In the genomic region with DNA sequence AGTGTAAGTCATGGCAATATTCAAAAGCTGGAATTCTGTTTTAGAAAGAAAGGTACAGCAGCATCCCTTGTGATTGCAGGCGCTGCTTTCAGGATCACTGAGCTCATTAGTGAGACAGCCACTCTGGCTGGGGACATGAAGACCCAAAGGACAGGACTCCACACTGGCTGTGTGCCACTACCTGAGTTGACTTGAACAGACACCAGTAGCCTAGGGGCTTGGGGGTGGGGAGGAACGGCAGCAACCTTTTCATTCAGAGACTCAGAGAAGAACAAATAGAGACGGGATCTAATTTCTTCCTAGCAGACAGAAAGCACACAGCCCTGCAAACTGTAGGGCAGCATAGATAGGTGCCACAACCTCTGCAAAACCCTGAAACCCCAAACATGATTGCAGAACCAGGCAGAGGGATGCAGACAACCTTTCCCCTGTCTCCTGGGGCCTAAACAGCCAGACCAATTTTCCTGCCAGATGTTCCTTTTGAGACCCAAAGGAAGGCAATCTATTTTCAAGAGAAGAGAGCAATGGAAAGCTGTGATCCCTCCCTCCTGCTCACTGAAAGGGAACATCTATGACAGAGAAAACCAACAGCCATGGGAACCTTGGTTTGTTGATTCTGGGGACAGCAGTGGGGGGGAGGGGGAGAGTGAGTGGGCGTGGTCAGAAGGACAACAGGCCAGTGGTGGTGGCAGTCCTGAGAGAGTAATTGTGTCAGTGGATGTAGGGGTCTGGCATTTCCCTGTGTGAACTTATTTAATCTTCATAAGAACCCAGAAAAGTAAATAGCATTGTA, we compare ENCODE assay signal across 9 mouse cellular contexts. TPM values are rescaled to one million over a fixed set of nuclear protein-coding genes. Genes with fewer than 3 reads are reported as not detected.
DNase-seq lines count a peak whose midpoint lies in the region; ATAC-seq and TF ChIP-seq lines count a peak whose summit lies in the region.
"Had no signal": no experiment of that assay in that cellular context is flagged by ENCODE, and none has a peak within 500 bp of the region (broad histone marks: within the 10 kb centered on the region; RNA-seq: fewer than 3 reads in every experiment).

No protein-coding gene starts in this region.

- TF ChIP-seq CTCF in gastrocnemius, adult 2 months (IDR thresholded peaks at IDR 0.05) = no peak

- no peaks in the 10 kb centered on the region for H3K36me3 ChIP-seq in forebrain, embryonic 11.5 days (ENCODE audit: control insufficient read depth, insufficient read depth, low read length)
- H3K36me3 ChIP-seq in intestine, embryonic 15.5 days = no peaks in the 10 kb centered on the region

- H3K4me2 ChIP-seq in forebrain, embryonic 11.5 days (ENCODE audit: low read depth, low read length, severe bottlenecking) = no peak overlapping the region
- no peak overlapping the region for H3K4me2 ChIP-seq in intestine, embryonic 15.5 days (replicated peaks)

- peak overlapping the region; percentile 26 for H3K4me3 ChIP-seq in gastrocnemius, adult 2 months
- no peak overlapping the region for H3K4me3 ChIP-seq in forebrain, embryonic 11.5 days (ENCODE audit: low read depth, low read length)
- H3K4me3 ChIP-seq in intestine, embryonic 15.5 days (replicated peaks) = no peak overlapping the region
- H3K4me3 ChIP-seq: myocyte had no signal

- H3K9ac ChIP-seq in forebrain, embryonic 11.5 days (ENCODE audit: low read length) = no peak overlapping the region
- H3K9ac ChIP-seq in intestine, embryonic 15.5 days = no peak overlapping the region

- H3K27me3 ChIP-seq in forebrain, embryonic 11.5 days (ENCODE audit: control insufficient read depth, insufficient read depth, low read length) = no peaks in the 10 kb centered on the region
- H3K27me3 ChIP-seq in intestine, embryonic 15.5 days (replicated peaks) = no peaks in the 10 kb centered on the region

- ATAC-seq in forebrain, embryonic 11.5 days (replicated peaks; ENCODE audit: low FRiP score) = peak; percentile 42; the same call in 1 of the 2 replicates
- ATAC-seq in intestine, embryonic 15.5 days = peak; percentile 47; the same call in 1 of the 2 replicates

- intact Hi-C loops in gastrocnemius, adult 2 months (cut with DNase I) = no loop called here

- H3K4me1 ChIP-seq in forebrain, embryonic 11.5 days (replicated peaks; ENCODE audit: control insufficient read depth, insufficient read depth, low read length) = peaks cover 6% of the 10 kb centered on the region; the same call in 1 of the 2 replicates
- H3K4me1 ChIP-seq in intestine, embryonic 15.5 days (replicated peaks) = peaks cover 8% of the 10 kb centered on the region; the same call in 1 of the 2 replicates

- 28% methylated on average over 4 of the region's 4 CpGs for WGBS in forebrain, embryonic 11.5 days
- WGBS in intestine, embryonic 15.5 days = 34% methylated on average over 4 of the region's 4 CpGs

- H3K9me3 ChIP-seq in forebrain, embryonic 11.5 days (ENCODE audit: control insufficient read depth, low read length) = no peaks in the 10 kb centered on the region
- no peaks in the 10 kb centered on the region for H3K9me3 ChIP-seq in intestine, embryonic 15.5 days

- DNase-seq in gastrocnemius, adult 2 months = peak; percentile 74
- DNase-seq in gastrocnemius, postnatal 10 days = no peak
- peak; percentile 65 for DNase-seq in adrenal gland, postnatal 14 days
- peak; percentile 54 for DNase-seq in forebrain, embryonic 11.5 days (ENCODE audit: low spot score)
- DNase-seq in testis, postnatal 14 days (ENCODE audit: low spot score) = peak; percentile 42
- no peak for DNase-seq in layer of hippocampus, postnatal 10 days (ENCODE audit: low spot score in 2 of 2)
- no peak for DNase-seq in yolk sac, embryonic 10.5 days (ENCODE audit: low spot score)

- peak overlapping the region; percentile 92 for H3K27ac ChIP-seq in gastrocnemius, adult 2 months
- no peak overlapping the region for H3K27ac ChIP-seq in forebrain, embryonic 11.5 days (ENCODE audit: low read depth, low read length)
- H3K27ac ChIP-seq in intestine, embryonic 15.5 days = peak overlapping the region; percentile 32; the same call in 1 of the 2 replicates

RNA-seq across cellular contexts. Expression of a gene that starts 57.2 kb away (rescaled TPM):
- total RNA-seq in gastrocnemius, adult 2 months (2021) = 100 to 1,000 TPM; 675 to 775 TPM
- 100 to 1,000 TPM in 1 of 2 experiments, 10 to 100 TPM in 1; 85.4 to 102 TPM for total RNA-seq in gastrocnemius, postnatal 10 days (2021)
- 35.6 and 42.1 TPM in 2 replicates for total RNA-seq in adrenal gland, postnatal 14 days (2021)
- polyA plus RNA-seq in forebrain, embryonic 11.5 days (2014; fragmentation: Nextera tagmentation; extraction: Ambion mirVana) = 2.0 and 2.1 TPM in 2 replicates
- 11.3 and 11.4 TPM in 2 replicates for polyA plus RNA-seq in intestine, embryonic 15.5 days (2015; fragmentation: Nextera tagmentation; extraction: Ambion mirVana)
- total RNA-seq in layer of hippocampus, postnatal 10 days (2021) = 10 to 100 TPM; 37.8 to 43.0 TPM
- polyA plus RNA-seq: myocyte had no signal

Comparison
In these comparisons a context has a peak if more than half of its experiments do, and no peak if none do; other contexts are left out.
1. DNase-seq: peak in gastrocnemius, adult 2 months (single experiment), adrenal gland, postnatal 14 days (single experiment), forebrain, embryonic 11.5 days (single experiment) and testis, postnatal 14 days (single experiment); none in gastrocnemius, postnatal 10 days (single experiment), layer of hippocampus, postnatal 10 days (0 of 2) and yolk sac, embryonic 10.5 days (single experiment).
2. RNA of a gene that starts 57.2 kb away (total RNA-seq): 675 to 775 TPM in gastrocnemius, adult 2 months; 85.4 to 102 TPM in gastrocnemius, postnatal 10 days, 37.8 to 43.0 TPM in layer of hippocampus, postnatal 10 days and 35.6 to 42.1 TPM in adrenal gland, postnatal 14 days; every median in the first group is over 4 times any median in the second.